In genomic region chr5:139145726-139146125, GRCm38 (mm10) we compare ENCODE assay signal across 18 mouse cellular contexts. TPM values are rescaled to one million over a fixed set of nuclear protein-coding genes. Genes with fewer than 3 reads are reported as not detected.
DNase-seq lines count a peak whose midpoint lies in the region; ATAC-seq lines count a peak whose summit lies in the region.
"Had no signal": no experiment of that assay in that cellular context is flagged by ENCODE, and none has a peak within 500 bp of the region (broad histone marks: within the 10 kb centered on the region; RNA-seq: fewer than 3 reads in every experiment).

No protein-coding gene starts in this region.

- DNase-seq in embryonic facial prominence, embryonic 14.5 days (ENCODE audit: low spot score), result no peak
- no peak for DNase-seq in embryonic facial prominence, embryonic 10.5 days (ENCODE audit: low spot score)
- DNase-seq in kidney, postnatal 25 days, result no peak
- DNase-seq in gastrocnemius, adult 18-20 months (ENCODE audit: low spot score), result no peak
- DNase-seq: adrenal gland, postnatal 14 days; gastrocnemius, postnatal 36 days; heart, adult 11 months; heart, postnatal 36 days had no signal

- H3K4me3 ChIP-seq in embryonic facial prominence, embryonic 14.5 days (ENCODE audit: low read depth, low read length), result no peak overlapping the region
- no peak overlapping the region for H3K4me3 ChIP-seq in embryonic facial prominence, embryonic 10.5 days
- H3K4me3 ChIP-seq in kidney, embryonic 15.5 days (replicated peaks), result no peak overlapping the region
- peak overlapping the region; percentile 25 for H3K4me3 ChIP-seq in megakaryocyte, embryonic 14.5 days (replicated peaks)
- H3K4me3 ChIP-seq: embryonic facial prominence, embryonic 13.5 days; heart, embryonic 13.5 days; hindbrain, embryonic 15.5 days had no signal

- H3K9me3 ChIP-seq in embryonic facial prominence, embryonic 14.5 days (ENCODE audit: control insufficient read depth, low read length), result no peaks in the 10 kb centered on the region
- no peaks in the 10 kb centered on the region for H3K9me3 ChIP-seq in embryonic facial prominence, embryonic 10.5 days
- H3K9me3 ChIP-seq in kidney, embryonic 15.5 days (replicated peaks), result no peaks in the 10 kb centered on the region
- peaks cover 21% of the 10 kb centered on the region for H3K9me3 ChIP-seq in megakaryocyte, embryonic 14.5 days
- H3K9me3 ChIP-seq: embryonic facial prominence, embryonic 13.5 days; heart, embryonic 13.5 days; hindbrain, embryonic 15.5 days had no signal

- 0 out of 2 replicates have a peak overlapping the region, but pooled peaks have one; percentile 44 for H3K27ac ChIP-seq in embryonic facial prominence, embryonic 14.5 days (replicated peaks; ENCODE audit: low read depth, low read length)
- H3K27ac ChIP-seq in embryonic facial prominence, embryonic 10.5 days (replicated peaks), result no peak overlapping the region
- 0 out of 2 replicates have a peak overlapping the region, but pooled peaks have one; percentile 29 for H3K27ac ChIP-seq in kidney, embryonic 15.5 days
- H3K27ac ChIP-seq: embryonic facial prominence, embryonic 13.5 days; hindbrain, embryonic 15.5 days had no signal

- H3K4me2 ChIP-seq in embryonic facial prominence, embryonic 14.5 days (ENCODE audit: low read depth, low read length), result no peak overlapping the region
- H3K4me2 ChIP-seq in kidney, embryonic 15.5 days, result no peak overlapping the region
- H3K4me2 ChIP-seq: embryonic facial prominence, embryonic 13.5 days; heart, embryonic 13.5 days; hindbrain, embryonic 15.5 days had no signal

- 89% methylated on average over 4 of the region's 4 CpGs for WGBS in embryonic facial prominence, embryonic 14.5 days
- WGBS in embryonic facial prominence, embryonic 10.5 days, result 91% methylated on average over 4 of the region's 4 CpGs
- WGBS in kidney, embryonic 15.5 days, result 90% methylated on average over 4 of the region's 4 CpGs

- H3K4me1 ChIP-seq in embryonic facial prominence, embryonic 14.5 days (ENCODE audit: control insufficient read depth, insufficient read depth, low read length), result peaks cover 6% of the 10 kb centered on the region; the same call in 1 of the 2 replicates
- H3K4me1 ChIP-seq in embryonic facial prominence, embryonic 10.5 days, result peaks cover 17% of the 10 kb centered on the region
- H3K4me1 ChIP-seq in kidney, embryonic 15.5 days, result peaks cover 16% of the 10 kb centered on the region
- H3K4me1 ChIP-seq in megakaryocyte, embryonic 14.5 days, result peaks cover 43% of the 10 kb centered on the region

- no peak overlapping the region for H3K9ac ChIP-seq in embryonic facial prominence, embryonic 14.5 days (ENCODE audit: low read depth, low read length)
- no peak overlapping the region for H3K9ac ChIP-seq in kidney, embryonic 15.5 days
- H3K9ac ChIP-seq: embryonic facial prominence, embryonic 13.5 days; heart, embryonic 13.5 days; hindbrain, embryonic 15.5 days had no signal

- H3K27me3 ChIP-seq in embryonic facial prominence, embryonic 14.5 days (replicated peaks; ENCODE audit: control insufficient read depth, insufficient read depth, low read length), result no peaks in the 10 kb centered on the region
- H3K27me3 ChIP-seq in embryonic facial prominence, embryonic 10.5 days (replicated peaks; ENCODE audit: low read depth, poor library complexity, severe bottlenecking), result no peaks in the 10 kb centered on the region
- no peaks in the 10 kb centered on the region for H3K27me3 ChIP-seq in kidney, embryonic 15.5 days
- peaks cover 2% of the 10 kb centered on the region for H3K27me3 ChIP-seq in megakaryocyte, embryonic 14.5 days (replicated peaks)
- H3K27me3 ChIP-seq: embryonic facial prominence, embryonic 13.5 days; heart, embryonic 13.5 days; hindbrain, embryonic 15.5 days had no signal

- ATAC-seq in embryonic facial prominence, embryonic 14.5 days (ENCODE audit: low read depth), result no peak
- ATAC-seq in kidney, embryonic 15.5 days (replicated peaks; ENCODE audit: low FRiP score), result no peak
- no peak for ATAC-seq in megakaryocyte, adult 5-6 weeks (ENCODE audit: poor library complexity, severe bottlenecking)
- ATAC-seq: activated CD4-positive, CD25-positive, alpha-beta regulatory T cell, adult 4 months; forebrain, embryonic 16.5 days; intestine, embryonic 16.5 days had no signal

- H3K36me3 ChIP-seq in embryonic facial prominence, embryonic 14.5 days (ENCODE audit: control insufficient read depth, insufficient read depth, low read length), result no peaks in the 10 kb centered on the region
- H3K36me3 ChIP-seq in embryonic facial prominence, embryonic 10.5 days (replicated peaks), result 0 out of 2 replicates have a peak, but pooled peaks cover 3% of the 10 kb centered on the region
- H3K36me3 ChIP-seq in kidney, embryonic 15.5 days, result no peaks in the 10 kb centered on the region; the same call in 1 of the 2 replicates
- H3K36me3 ChIP-seq in megakaryocyte, embryonic 14.5 days (replicated peaks; ENCODE audit: low read length), result peaks cover 41% of the 10 kb centered on the region
- H3K36me3 ChIP-seq: hindbrain, embryonic 15.5 days had no signal

RNA-seq across cellular contexts. Expression of gene Prkar1b, which starts 4.1 kb away (rescaled TPM):
- polyA plus RNA-seq in embryonic facial prominence, embryonic 14.5 days (2014; fragmentation: Nextera tagmentation; extraction: Ambion mirVana), result 22.8 and 26.1 TPM in 2 replicates
- polyA plus RNA-seq in embryonic facial prominence, embryonic 10.5 days (2016; fragmentation: Nextera tagmentation; extraction: Ambion mirVana), result 7.3 and 9.0 TPM in 2 replicates
- polyA plus RNA-seq in kidney, embryonic 15.5 days (2015; fragmentation: Nextera tagmentation; extraction: Ambion mirVana), result 21.2 and 22.7 TPM in 2 replicates
- 1.4 TPM in 1 of 2 replicates, not detected in the other for polyA plus RNA-seq in megakaryocyte, embryonic 14.5 days (2012; ENCODE audit: insufficient read depth, low replicate concordance)
- 0.27 and 0.60 TPM in 2 replicates for total RNA-seq in megakaryocyte, adult 5-6 weeks (2015)
- total RNA-seq in megakaryocyte, adult 5-6 weeks (2017), result 0.04 and 0.48 TPM in 2 replicates
- total RNA-seq in gastrocnemius, adult 18-20 months (2021), result 1 to 10 TPM in 1 of 2 experiments, under 1 TPM in 1; 0.78 to 1.3 TPM
- polyA plus RNA-seq: G1E had no signal

RNA-seq across cellular contexts. Expression of gene Dnaaf5, which starts 4.3 kb away (rescaled TPM):
- 5.2 and 5.8 TPM in 2 replicates for polyA plus RNA-seq in embryonic facial prominence, embryonic 14.5 days (2014; fragmentation: Nextera tagmentation; extraction: Ambion mirVana)
- 9.6 and 10.6 TPM in 2 replicates for polyA plus RNA-seq in embryonic facial prominence, embryonic 10.5 days (2016; fragmentation: Nextera tagmentation; extraction: Ambion mirVana)
- polyA plus RNA-seq in kidney, embryonic 15.5 days (2015; fragmentation: Nextera tagmentation; extraction: Ambion mirVana), result 8.7 and 10.4 TPM in 2 replicates
- polyA plus RNA-seq in megakaryocyte, embryonic 14.5 days (2012; ENCODE audit: insufficient read depth, low replicate concordance), result 196 and 533 TPM in 2 replicates
- 5.2 and 5.6 TPM in 2 replicates for total RNA-seq in megakaryocyte, adult 5-6 weeks (2015)
- 3.3 and 4.1 TPM in 2 replicates for total RNA-seq in megakaryocyte, adult 5-6 weeks (2017)
- total RNA-seq in gastrocnemius, adult 18-20 months (2021), result 10 to 100 TPM; 16.3 to 18.5 TPM

RNA-seq across cellular contexts. Expression of gene Sun1, which starts 54.7 kb away (rescaled TPM):
- polyA plus RNA-seq in embryonic facial prominence, embryonic 14.5 days (2014; fragmentation: Nextera tagmentation; extraction: Ambion mirVana), result 56.3 and 59.5 TPM in 2 replicates
- polyA plus RNA-seq in embryonic facial prominence, embryonic 10.5 days (2016; fragmentation: Nextera tagmentation; extraction: Ambion mirVana), result 50.5 and 50.6 TPM in 2 replicates
- polyA plus RNA-seq in kidney, embryonic 15.5 days (2015; fragmentation: Nextera tagmentation; extraction: Ambion mirVana), result 50.0 and 57.3 TPM in 2 replicates
- polyA plus RNA-seq in megakaryocyte, embryonic 14.5 days (2012; ENCODE audit: insufficient read depth, low replicate concordance), result 1.5 and 3.4 TPM in 2 replicates
- total RNA-seq in megakaryocyte, adult 5-6 weeks (2015), result 40.8 and 44.1 TPM in 2 replicates
- 67.0 and 72.5 TPM in 2 replicates for total RNA-seq in megakaryocyte, adult 5-6 weeks (2017)
- total RNA-seq in gastrocnemius, adult 18-20 months (2021), result 10 to 100 TPM; 36.8 to 37.0 TPM

Comparison
In these comparisons a context has a peak if more than half of its experiments do, and no peak if none do; other contexts are left out.
1. RNA of gene Dnaaf5, which starts 4.3 kb away (polyA plus RNA-seq): 196 to 533 TPM in megakaryocyte, embryonic 14.5 days; 8.7 to 10.4 TPM in kidney, embryonic 15.5 days, 9.6 to 10.6 TPM in embryonic facial prominence, embryonic 10.5 days and 5.2 to 5.8 TPM in embryonic facial prominence, embryonic 14.5 days; every median in the first group is over 10 times any median in the second.
2. RNA of gene Sun1, which starts 54.7 kb away (polyA plus RNA-seq): 56.3 to 59.5 TPM in embryonic facial prominence, embryonic 14.5 days, 50.0 to 57.3 TPM in kidney, embryonic 15.5 days and 50.5 to 50.6 TPM in embryonic facial prominence, embryonic 10.5 days; 1.5 to 3.4 TPM in megakaryocyte, embryonic 14.5 days; every median in the first group is over 10 times any median in the second.